Mouse (Mus musculus) right cerebral cortex, postnatal 10 days (tissue): ENCODE measurements at regions not wholly inside any gene's neighbourhood (a gene's known extent, or its start where the extent isn't known, plus 50 kb on each side); places are given as distances from the start of the nearest gene placed in this dataset.

Experiments
- DNase-seq, 2 experiments: peaks; one replicate each; pipeline ENCODE4 v3.0.0; 2021; ENCODE audit warnings: low spot score in 2 of 2

DNA sequence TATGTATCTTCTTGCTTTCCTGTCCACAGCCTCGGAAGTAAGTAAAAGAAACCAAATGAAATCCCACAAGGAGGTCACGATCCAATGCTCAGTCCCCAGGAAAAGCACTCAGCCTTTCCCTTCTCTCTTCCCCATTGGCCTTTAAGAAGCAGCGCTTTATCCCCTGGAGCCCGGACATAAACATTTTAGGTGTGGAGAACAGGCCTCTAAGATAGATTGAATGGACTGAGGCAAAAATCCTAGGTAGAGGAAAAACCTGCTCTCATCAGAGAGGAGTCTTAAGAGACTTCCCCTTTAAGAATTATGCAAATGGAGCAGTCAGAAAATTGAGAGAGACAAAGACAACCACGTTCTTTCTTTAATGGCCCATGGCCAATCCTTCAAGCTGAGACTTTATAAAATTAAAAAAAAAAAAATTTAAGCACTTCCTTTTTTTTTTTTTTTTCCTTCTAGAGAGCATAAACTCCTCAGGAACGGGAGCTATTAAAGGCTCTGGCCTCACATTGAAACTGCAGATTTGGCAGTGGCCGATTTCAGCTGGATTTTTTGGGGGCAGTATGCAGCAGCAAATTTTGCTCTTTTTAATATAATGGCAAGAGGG, 1020.5 kb downstream of the 9330182O14Rik start:
- DNase-seq, result no peak

DNA sequence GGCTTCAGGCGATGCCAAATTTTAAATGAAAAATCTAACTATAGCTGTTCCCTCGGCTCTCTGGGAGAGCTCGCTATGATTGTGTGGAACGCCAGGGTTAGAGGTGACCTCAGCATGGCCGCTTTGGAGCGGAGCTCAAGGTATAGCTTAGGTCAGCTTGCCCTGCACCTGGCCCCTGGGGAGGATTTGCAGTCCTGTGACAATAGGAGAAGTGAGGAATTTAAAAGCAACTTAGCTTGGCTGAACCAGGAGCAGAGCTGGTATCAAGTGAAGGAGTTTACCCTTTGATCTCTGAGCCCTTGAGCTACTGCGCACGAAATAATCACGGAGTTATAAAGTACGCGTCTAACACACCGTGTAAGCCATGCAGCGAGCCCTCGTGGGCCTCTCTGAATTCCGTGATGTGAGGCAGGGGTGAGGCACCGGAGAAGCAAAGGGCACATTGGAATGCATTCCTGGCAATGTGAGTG, 1021.0 kb downstream of the 9330182O14Rik start:
- peak; percentile 26 to 34 for DNase-seq

GRCm38 (mm10) chr15:41157802-41158201, 1023.6 kb downstream of the 9330182O14Rik start:
- DNase-seq, result no peak

DNA sequence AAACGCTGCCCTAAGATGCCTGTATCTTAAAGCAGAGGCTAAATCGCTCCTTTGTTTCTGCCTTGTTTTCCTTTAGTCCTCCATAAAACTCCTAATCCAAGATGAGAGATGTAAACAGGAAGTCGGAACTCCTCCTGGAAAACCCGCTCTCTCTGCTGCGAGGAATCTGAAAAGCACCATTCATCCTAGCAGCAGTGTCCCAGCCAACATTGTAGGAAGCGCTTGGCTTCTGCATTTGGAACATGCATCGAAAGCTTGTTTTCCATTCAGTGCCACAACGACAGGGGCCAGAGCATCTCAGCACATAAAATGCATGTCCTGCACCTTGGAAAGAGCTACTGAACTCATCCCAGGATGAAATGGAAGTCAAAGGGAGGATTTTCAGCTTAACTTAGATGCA, 1028.1 kb downstream of the 9330182O14Rik start:
- DNase-seq, result peak; percentile 43 to 50

GRCm38 (mm10) chr15:41162793-41163192, 1028.6 kb downstream of the 9330182O14Rik start:
- DNase-seq, result peak; percentile 68 to 74

DNA sequence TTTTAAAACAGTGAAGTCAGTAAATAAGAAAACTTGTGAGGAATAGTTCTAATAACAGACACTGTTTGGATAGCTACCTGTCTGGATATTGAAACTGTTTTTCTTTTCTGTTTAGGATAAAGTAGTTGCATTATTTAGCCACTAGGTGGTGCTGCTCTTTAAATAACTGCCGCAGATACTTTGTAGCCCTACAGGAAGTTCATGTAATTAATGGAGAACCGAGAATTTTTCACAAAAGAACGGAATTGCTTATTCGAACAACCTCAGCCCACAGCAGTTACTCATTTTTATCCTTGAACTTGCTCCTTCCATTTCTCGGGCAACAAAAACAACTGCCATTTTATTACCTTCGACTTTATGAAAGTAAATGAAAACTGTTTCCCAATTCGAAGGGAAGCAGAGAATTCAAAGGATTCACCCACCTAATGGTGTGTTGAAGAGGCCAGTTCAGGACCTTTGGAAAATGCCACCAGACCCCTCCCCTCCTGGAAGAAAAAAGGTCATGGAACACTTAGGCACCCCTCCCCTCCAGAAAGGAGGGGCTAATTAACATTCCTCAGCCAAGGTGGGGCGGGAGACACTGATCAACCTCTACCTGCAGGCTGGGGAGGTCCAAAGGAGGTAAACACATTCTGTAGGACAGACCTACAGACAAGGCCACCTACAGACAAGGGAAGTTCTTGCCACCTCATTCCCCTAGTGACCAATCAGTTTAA, 1029.6 kb downstream of the 9330182O14Rik start:
- no peak for DNase-seq

DNA sequence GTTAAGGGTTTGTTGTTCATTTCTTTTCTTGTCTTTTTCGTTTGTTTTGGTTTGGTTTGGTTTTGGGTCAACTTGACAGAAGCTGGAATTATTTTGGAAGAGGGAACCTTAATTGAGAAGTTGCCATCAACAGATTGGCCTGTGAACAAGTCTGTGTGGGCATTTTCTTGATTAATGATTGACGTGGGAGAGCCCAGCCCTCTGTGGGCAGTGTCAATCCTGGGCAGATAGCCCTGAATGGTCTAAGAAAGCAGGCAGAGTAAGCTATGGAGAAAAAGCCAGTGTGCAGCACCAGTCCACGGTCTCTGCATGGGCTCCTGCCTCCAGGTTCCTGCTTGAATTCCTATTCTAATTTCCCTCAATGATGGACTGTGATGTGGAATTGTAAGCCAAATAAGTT, 1031.4 kb downstream of the 9330182O14Rik start:
- no peak for DNase-seq

DNA sequence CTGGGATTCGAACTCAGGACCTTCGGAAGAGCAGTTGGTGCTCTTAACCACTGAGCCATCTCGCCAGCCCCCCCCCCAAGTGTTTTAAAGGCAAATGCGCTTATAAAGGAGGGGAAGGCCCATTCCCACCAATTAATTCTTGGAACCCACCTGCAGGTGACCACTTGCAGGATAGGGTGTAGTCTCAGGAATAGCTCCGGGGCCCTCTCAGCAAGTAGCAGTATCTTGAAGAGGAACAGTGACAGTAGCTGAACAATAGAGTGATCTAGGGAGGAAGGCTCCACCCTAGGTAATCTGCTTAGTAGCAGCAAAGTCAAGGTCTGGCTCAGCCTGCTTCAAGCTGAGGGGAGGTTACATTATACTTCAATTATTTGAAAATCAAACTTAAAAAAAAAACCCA, 1056.6 kb downstream of the 9330182O14Rik start:
- DNase-seq, result no peak

GRCm38 (mm10) chr15:41193240-41193639, 1059.1 kb downstream of the 9330182O14Rik start:
- peak; percentile 76 to 84 for DNase-seq

GRCm38 (mm10) chr15:41223801-41224200, 1089.6 kb downstream of the 9330182O14Rik start:
- no peak for DNase-seq

GRCm38 (mm10) chr15:41232406-41233060, 1098.4 kb downstream of the 9330182O14Rik start:
- no peak for DNase-seq
